In the genomic region with DNA sequence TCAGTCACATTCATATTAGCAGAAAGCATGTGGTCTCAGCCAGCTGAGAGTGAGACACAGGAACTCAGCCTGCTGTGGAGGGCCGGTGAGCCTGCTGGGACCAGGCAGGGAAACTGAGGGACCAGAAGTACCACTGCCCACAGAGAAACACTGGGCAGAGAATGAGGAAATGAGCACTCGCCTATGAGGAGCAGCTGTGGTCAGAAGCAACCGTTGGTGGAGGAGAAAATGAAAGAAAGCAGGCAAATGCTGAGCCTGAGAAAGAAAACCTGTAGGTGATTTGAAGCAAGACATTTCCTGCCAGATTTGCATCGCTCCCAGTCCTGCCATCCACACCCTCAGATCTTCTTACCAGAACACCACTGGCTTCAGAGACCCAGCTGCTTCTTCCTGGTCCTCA, we compare ENCODE assay signal across 15 mouse cellular contexts.
DNase-seq lines count a peak whose midpoint lies in the region; ATAC-seq and TF ChIP-seq lines count a peak whose summit lies in the region.
"Had no signal": no experiment of that assay in that cellular context is flagged by ENCODE, and none has a peak within 500 bp of the region (broad histone marks: within the 10 kb centered on the region; RNA-seq: fewer than 3 reads in every experiment).

No protein-coding gene starts in this region.

- no peak for ATAC-seq in embryonic facial prominence, embryonic 12.5 days (ENCODE audit: insufficient number of reproducible peaks, insufficient read depth, low FRiP score, low TSS enrichment)
- ATAC-seq in limb, embryonic 15.5 days (ENCODE audit: insufficient number of reproducible peaks, low FRiP score, low TSS enrichment, low read depth), result no peak
- ATAC-seq in hindbrain, embryonic 14.5 days (ENCODE audit: low FRiP score), result no peak

- H3K9me3 ChIP-seq in embryonic facial prominence, embryonic 12.5 days, result no peaks in the 10 kb centered on the region
- H3K9me3 ChIP-seq in limb, embryonic 15.5 days, result no peaks in the 10 kb centered on the region
- no peaks in the 10 kb centered on the region for H3K9me3 ChIP-seq in hindbrain, embryonic 14.5 days (ENCODE audit: control insufficient read depth, low read length)
- H3K9me3 ChIP-seq: forebrain, embryonic 10.5 days; G1E; heart, embryonic 15.5 days; midbrain, embryonic 10.5 days had no signal

- H3K9ac ChIP-seq in embryonic facial prominence, embryonic 12.5 days, result no peak overlapping the region
- H3K9ac ChIP-seq in limb, embryonic 15.5 days, result no peak overlapping the region
- no peak overlapping the region for H3K9ac ChIP-seq in hindbrain, embryonic 14.5 days
- H3K9ac ChIP-seq: heart, embryonic 15.5 days had no signal

- no peaks in the 10 kb centered on the region for H3K36me3 ChIP-seq in embryonic facial prominence, embryonic 12.5 days
- no peaks in the 10 kb centered on the region for H3K36me3 ChIP-seq in limb, embryonic 15.5 days
- no peaks in the 10 kb centered on the region for H3K36me3 ChIP-seq in hindbrain, embryonic 14.5 days (replicated peaks; ENCODE audit: control insufficient read depth, insufficient read depth)
- H3K36me3 ChIP-seq: forebrain, embryonic 10.5 days; G1E; heart, embryonic 15.5 days; midbrain, embryonic 10.5 days had no signal

- peak; percentile 51 for DNase-seq in thymus, postnatal 0 days (ENCODE audit: low spot score)
- no peak for DNase-seq in thymus, postnatal 10 days (ENCODE audit: low spot score in 2 of 2)
- no peak for DNase-seq in gastrocnemius, adult 18-20 months (ENCODE audit: low spot score)
- no peak for DNase-seq in kidney, adult 9 months
- no peak for DNase-seq in hindbrain, embryonic 14.5 days (ENCODE audit: low spot score)
- DNase-seq in gastrocnemius, adult 2 months, result no peak
- DNase-seq: kidney, postnatal 36 days; lung, adult 18-20 months; retina, postnatal 1 day had no signal

- intact Hi-C loops in gastrocnemius, adult 2 months (cut with DNase I), result no loop called here

- 54% methylated on average over 4 of the region's 4 CpGs for WGBS in embryonic facial prominence, embryonic 12.5 days
- WGBS in limb, embryonic 15.5 days, result 53% methylated on average over 4 of the region's 4 CpGs
- WGBS in hindbrain, embryonic 14.5 days, result 85% methylated on average over 4 of the region's 4 CpGs

- no peaks in the 10 kb centered on the region for H3K27me3 ChIP-seq in embryonic facial prominence, embryonic 12.5 days
- no peaks in the 10 kb centered on the region for H3K27me3 ChIP-seq in limb, embryonic 15.5 days
- no peaks in the 10 kb centered on the region for H3K27me3 ChIP-seq in hindbrain, embryonic 14.5 days (ENCODE audit: control insufficient read depth, insufficient read depth, low read length)
- H3K27me3 ChIP-seq: heart, embryonic 15.5 days had no signal

- no peak overlapping the region for H3K4me3 ChIP-seq in embryonic facial prominence, embryonic 12.5 days
- H3K4me3 ChIP-seq in limb, embryonic 15.5 days, result no peak overlapping the region
- no peak overlapping the region for H3K4me3 ChIP-seq in hindbrain, embryonic 14.5 days (replicated peaks; ENCODE audit: low read length)
- no peak overlapping the region for H3K4me3 ChIP-seq in gastrocnemius, adult 2 months
- H3K4me3 ChIP-seq: forebrain, embryonic 10.5 days; heart, embryonic 15.5 days; midbrain, embryonic 10.5 days had no signal

- 0 out of 2 replicates have a peak overlapping the region, but pooled peaks have one; percentile 18 for H3K27ac ChIP-seq in embryonic facial prominence, embryonic 12.5 days
- peak overlapping the region; percentile 72 for H3K27ac ChIP-seq in limb, embryonic 15.5 days
- no peak overlapping the region for H3K27ac ChIP-seq in hindbrain, embryonic 14.5 days
- H3K27ac ChIP-seq in gastrocnemius, adult 2 months, result no peak overlapping the region
- H3K27ac ChIP-seq: forebrain, embryonic 10.5 days; heart, embryonic 15.5 days; midbrain, embryonic 10.5 days had no signal

- H3K4me1 ChIP-seq in embryonic facial prominence, embryonic 12.5 days, result peaks cover 19% of the 10 kb centered on the region
- H3K4me1 ChIP-seq in limb, embryonic 15.5 days, result peaks cover 22% of the 10 kb centered on the region
- no peaks in the 10 kb centered on the region for H3K4me1 ChIP-seq in hindbrain, embryonic 14.5 days (replicated peaks; ENCODE audit: control insufficient read depth, insufficient read depth, low read length)
- H3K4me1 ChIP-seq: midbrain, embryonic 10.5 days had no signal

- no peak overlapping the region for H3K4me2 ChIP-seq in embryonic facial prominence, embryonic 12.5 days (replicated peaks)
- no peak overlapping the region for H3K4me2 ChIP-seq in limb, embryonic 15.5 days
- no peak overlapping the region for H3K4me2 ChIP-seq in hindbrain, embryonic 14.5 days (replicated peaks)
- H3K4me2 ChIP-seq: heart, embryonic 15.5 days had no signal

- no peak for TF ChIP-seq CTCF in gastrocnemius, adult 2 months (IDR thresholded peaks at IDR 0.05)

Comparison
In these comparisons a context has a peak if more than half of its experiments do, and no peak if none do; other contexts are left out.
1. H3K27ac ChIP-seq: peak in embryonic facial prominence, embryonic 12.5 days (single experiment) and limb, embryonic 15.5 days (single experiment); none in hindbrain, embryonic 14.5 days (single experiment) and gastrocnemius, adult 2 months (single experiment).